Mouse (Mus musculus) mouse embryonic stem cell (cell line): Measurements from ENCODE around the gene Smpx.

Experiments used
- in situ Hi-C, 2 experiments: fragments of 300-500 bp; cut with MboI; formaldehyde crosslinking; loops; 1 replicate in 1 of 2; 3 replicates in 1 of 2; pipeline ENCODE4 v1.14.3; 2019 to 2020; ENCODE audit warnings: low sequenced_read_pairs in 2 of 2, low pct_unique_long_range_greater_than_20kb in 1 of 2, mixed read lengths in 1 of 2; ENCODE audit not compliant: unreplicated experiment in 1 of 2

Smpx gene

GRCm38 (mm10) chrX:157698862-157699261, at the start of gene Smpx:
Smpx (plus strand) TSS chrX:157698910.
- in situ Hi-C loops: no loop called here

GRCm38 (mm10) chrX:157655047-157655446, 43.7 kb upstream of the Smpx start:
- in situ Hi-C loops: loop anchor here in 1 of 2 experiments (25.0 kb wide), 1 partner anchor 293 kb away; no protein-coding TSS in a partner anchor

GRCm38 (mm10) chrX:157657356-157657755, 41.4 kb upstream of the Smpx start:
- in situ Hi-C loops: loop anchor here in 1 of 2 experiments (25.0 kb wide), 1 partner anchor 295 kb away; no protein-coding TSS in a partner anchor

GRCm38 (mm10) chrX:157671820-157672219, 26.9 kb upstream of the Smpx start:
- in situ Hi-C loops: loop anchor here in 1 of 2 experiments (25.0 kb wide), 1 partner anchor 310 kb away; no protein-coding TSS in a partner anchor

- in situ Hi-C loops: loop anchor here in 1 of 2 experiments (25.0 kb wide), 1 partner anchor 313 kb away; no protein-coding TSS in a partner anchor
Measured at GRCm38 (mm10) chrX:157674667-157675350, 23.9 kb upstream of the Smpx start.

- in situ Hi-C loops: no loop called here
Measured at GRCm38 (mm10) chrX:157691186-157691585, 7.5 kb upstream of the Smpx start.

- in situ Hi-C loops: no loop called here
Measured at GRCm38 (mm10) chrX:157697591-157698135, 1.0 kb upstream of the Smpx start.

- in situ Hi-C loops: no loop called here
Measured at GRCm38 (mm10) chrX:157707236-157707635, 8.5 kb downstream of the Smpx start.

GRCm38 (mm10) chrX:157708616-157709280, 10.0 kb downstream of the Smpx start:
- in situ Hi-C loops: no loop called here

- in situ Hi-C loops: no loop called here
Measured at GRCm38 (mm10) chrX:157719907-157720306, 21.2 kb downstream of the Smpx start.

- in situ Hi-C loops: loop anchor here in 1 of 2 experiments (25.0 kb wide), 1 partner anchor 1182 kb away; no protein-coding TSS in a partner anchor
Measured at GRCm38 (mm10) chrX:157730622-157731341, 32.1 kb downstream of the Smpx start.

GRCm38 (mm10) chrX:157731658-157732314, 33.1 kb downstream of the Smpx start:
- in situ Hi-C loops: loop anchor here in 1 of 2 experiments (25.0 kb wide), 1 partner anchor 1181 kb away; no protein-coding TSS in a partner anchor

GRCm38 (mm10) chrX:157732346-157732745, 33.6 kb downstream of the Smpx start:
- in situ Hi-C loops: loop anchor here in 1 of 2 experiments (25.0 kb wide), 1 partner anchor 1180 kb away; no protein-coding TSS in a partner anchor

- in situ Hi-C loops: loop anchor here in 1 of 2 experiments (25.0 kb wide), 1 partner anchor 1178 kb away; no protein-coding TSS in a partner anchor
Measured at GRCm38 (mm10) chrX:157733836-157734235, 35.1 kb downstream of the Smpx start.

GRCm38 (mm10) chrX:157734341-157734740, 35.6 kb downstream of the Smpx start:
- in situ Hi-C loops: loop anchor here in 1 of 2 experiments (25.0 kb wide), 1 partner anchor 1178 kb away; no protein-coding TSS in a partner anchor

GRCm38 (mm10) chrX:157747815-157748544, 49.3 kb downstream of the Smpx start:
- in situ Hi-C loops: loop anchor here in 1 of 2 experiments (25.0 kb wide), 1 partner anchor 1164 kb away; no protein-coding TSS in a partner anchor

GRCm38 (mm10) chrX:157754559-157754958, 55.8 kb downstream of the Smpx start:
- in situ Hi-C loops: no loop called here
